8 mouse cellular contexts compared by ENCODE assay signal in the genomic region with DNA sequence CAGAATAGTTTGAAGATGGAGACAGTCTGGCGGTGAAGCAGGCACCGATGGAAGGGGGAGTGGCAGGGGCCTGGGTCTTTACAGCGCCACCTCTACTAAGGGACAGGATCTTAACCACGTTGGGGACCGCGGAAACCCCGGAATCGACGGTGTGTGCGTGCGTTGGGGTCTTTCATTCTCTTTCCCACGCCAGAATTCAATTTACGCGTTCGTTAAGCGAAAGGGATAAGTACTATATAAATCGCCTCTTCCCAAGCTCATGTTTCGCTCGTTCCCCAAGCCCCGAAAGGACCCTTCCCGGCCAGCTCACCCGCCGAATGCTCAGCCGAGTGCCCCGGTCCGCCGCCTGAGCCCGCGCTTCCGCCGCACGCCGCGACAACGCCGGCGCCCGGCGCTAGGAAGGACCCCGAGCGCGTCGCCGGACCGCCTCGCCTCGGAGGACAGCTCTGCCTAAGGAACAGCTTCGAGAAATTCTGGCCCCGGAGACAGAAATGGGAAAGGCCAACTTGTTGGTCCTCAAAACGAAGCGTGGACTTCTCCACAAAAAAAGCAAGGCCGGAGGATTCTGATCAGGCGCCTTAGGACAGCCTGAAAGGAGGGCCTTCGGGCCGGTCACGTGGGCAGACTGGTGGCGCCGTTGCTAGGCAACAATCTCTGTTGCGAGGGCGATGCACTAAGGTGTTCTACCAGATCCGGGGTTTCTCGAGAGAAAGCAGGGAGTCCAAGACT. TPM values are rescaled to one million over a fixed set of nuclear protein-coding genes. Genes with fewer than 3 reads are reported as not detected.
DNase-seq lines count a peak whose midpoint lies in the region; ATAC-seq and TF ChIP-seq lines count a peak whose summit lies in the region.

A gene (minus strand): TSS at position 401 of the 729 bp plus-strand sequence.
A gene (plus strand): TSS at position 620 of the 729 bp plus-strand sequence.

- H3K27me3 ChIP-seq in G1E (ENCODE audit: insufficient read depth, low read length), result peaks cover 29% of the 10 kb centered on the region
- H3K27me3 ChIP-seq in forebrain, postnatal 0 days (ENCODE audit: insufficient read depth, low read length), result no peaks in the 10 kb centered on the region
- H3K27me3 ChIP-seq in lung, embryonic 15.5 days, result no peaks in the 10 kb centered on the region; the same call in 1 of the 2 replicates

- H3K4me3 ChIP-seq in G1E (ENCODE audit: low read depth, low read length), result peak within 1 kb of the TSS; percentile 84
- H3K4me3 ChIP-seq in forebrain, postnatal 0 days (ENCODE audit: low read depth, low read length), result peak within 1 kb of the TSS; percentile 68
- peak within 1 kb of the TSS; percentile 65 for H3K4me3 ChIP-seq in lung, embryonic 15.5 days

- peaks cover 36% of the 10 kb centered on the region for H3K36me3 ChIP-seq in G1E (replicated peaks)
- H3K36me3 ChIP-seq in forebrain, postnatal 0 days (ENCODE audit: insufficient read depth), result peaks cover 14% of the 10 kb centered on the region
- peaks cover 19% of the 10 kb centered on the region for H3K36me3 ChIP-seq in lung, embryonic 15.5 days

- ATAC-seq in G1E (ENCODE audit: extremely low read depth, insufficient number of reproducible peaks, low FRiP score, poor library complexity, severe bottlenecking), result peak; percentile 40; the same call in 1 of the 2 replicates
- ATAC-seq in forebrain, postnatal 0 days, result peak; percentile 93
- ATAC-seq in lung, embryonic 15.5 days (ENCODE audit: borderline replicate concordance, extremely low read depth, low FRiP score, low TSS enrichment), result peak; percentile 92

- peak within 1 kb of the TSS; percentile 87 for H3K27ac ChIP-seq in forebrain, postnatal 0 days (ENCODE audit: low read depth, low read length)
- H3K27ac ChIP-seq in lung, embryonic 15.5 days, result peak within 1 kb of the TSS; percentile 80

- DNase-seq in G1E (ENCODE audit: low spot score), result peak; percentile 78
- peak; percentile 92 to 95 for DNase-seq in cerebellum, adult 18-20 months
- DNase-seq in forebrain, postnatal 0 days, result peak; percentile 98
- peak; percentile 94 for DNase-seq in heart, postnatal 4 days
- DNase-seq in layer of hippocampus, adult 8-10 months (ENCODE audit: low spot score in 2 of 2), result peak; percentile 92 to 95
- peak; percentile 81 for DNase-seq in ovary, adult 18-20 months (ENCODE audit: low spot score)
- peak; percentile 93 for DNase-seq in thymus, postnatal 0 days (ENCODE audit: low spot score)

- WGBS in forebrain, postnatal 0 days, result 3% methylated on average over 62 of the region's 62 CpGs
- WGBS in lung, embryonic 15.5 days, result under 1% methylated on average over 62 of the region's 62 CpGs

- H3K9me3 ChIP-seq in G1E (replicated peaks), result no peaks in the 10 kb centered on the region
- no peaks in the 10 kb centered on the region for H3K9me3 ChIP-seq in forebrain, postnatal 0 days (ENCODE audit: low read length)
- H3K9me3 ChIP-seq in lung, embryonic 15.5 days, result no peaks in the 10 kb centered on the region

- TF ChIP-seq CTCF in G1E (IDR thresholded peaks at IDR 0.05; ENCODE audit: low read depth, low read length), result no peak
- TF ChIP-seq CTCF in forebrain, postnatal 0 days (IDR thresholded peaks at IDR 0.05; ENCODE audit: low read depth), result no peak

- peak within 1 kb of the TSS; percentile 76 for H3K9ac ChIP-seq in forebrain, postnatal 0 days
- H3K9ac ChIP-seq in lung, embryonic 15.5 days, result peak within 1 kb of the TSS; percentile 81

- H3K4me2 ChIP-seq in forebrain, postnatal 0 days (ENCODE audit: low read depth), result peak within 1 kb of the TSS; percentile 71
- H3K4me2 ChIP-seq in lung, embryonic 15.5 days, result peak within 1 kb of the TSS; percentile 69

- H3K4me1 ChIP-seq in G1E (ENCODE audit: insufficient read depth, low read depth, low read length), result peaks cover 30% of the 10 kb centered on the region
- peaks cover 4% of the 10 kb centered on the region; the same call in 1 of the 2 replicates for H3K4me1 ChIP-seq in forebrain, postnatal 0 days (ENCODE audit: insufficient read depth)
- peaks cover 18% of the 10 kb centered on the region for H3K4me1 ChIP-seq in lung, embryonic 15.5 days

RNA-seq across cellular contexts. Expression of the first gene that starts in this region (rescaled TPM):
- total RNA-seq in G1E (2014; fragmentation: Nextera tagmentation) (109 and 134 TPM in 2 replicates), G1E (2017) (171 and 175 TPM in 2 replicates)
- polyA plus RNA-seq in G1E (2012), result 257 and 335 TPM in 2 replicates
- total RNA-seq in forebrain, postnatal 0 days (2014; rRNA removed), result 63.2 and 71.7 TPM in 2 replicates
- 111 and 118 TPM in 2 replicates for polyA plus RNA-seq in forebrain, postnatal 0 days (2015; fragmentation: Nextera tagmentation; extraction: Ambion mirVana)
- 10 to 100 TPM; 71.6 to 78.1 TPM for total RNA-seq in heart, postnatal 4 days (2021)
- 100 to 1,000 TPM; 123 to 142 (median 133) TPM for total RNA-seq in layer of hippocampus, adult 8-10 months (2022)
- 207 and 208 TPM in 2 replicates for polyA plus RNA-seq in lung, embryonic 15.5 days (2015; fragmentation: Nextera tagmentation; extraction: Ambion mirVana)
- polyA plus RNA-seq in thymus, postnatal 0 days (2015; fragmentation: Nextera tagmentation; extraction: Ambion mirVana), result 160 and 164 TPM in 2 replicates

RNA-seq across cellular contexts. Expression of the second gene that starts in this region (rescaled TPM):
- total RNA-seq in G1E (2014; fragmentation: Nextera tagmentation) (0.87 TPM in 1 of 2 replicates, not detected in the other), G1E (2017) (0.23 and 0.87 TPM in 2 replicates)
- polyA plus RNA-seq in G1E (2012), result 0.09 TPM in 1 of 2 replicates, not detected in the other
- 3.1 and 4.4 TPM in 2 replicates for total RNA-seq in forebrain, postnatal 0 days (2014; rRNA removed)
- 2.7 and 2.9 TPM in 2 replicates for polyA plus RNA-seq in forebrain, postnatal 0 days (2015; fragmentation: Nextera tagmentation; extraction: Ambion mirVana)
- total RNA-seq in heart, postnatal 4 days (2021), result under 1 TPM in 1 of 2 experiments, not detected in 1; 0.54 TPM
- 1 to 10 TPM; 1.5 to 3.2 (median 1.9) TPM for total RNA-seq in layer of hippocampus, adult 8-10 months (2022)
- 2.7 and 3.2 TPM in 2 replicates for polyA plus RNA-seq in lung, embryonic 15.5 days (2015; fragmentation: Nextera tagmentation; extraction: Ambion mirVana)
- polyA plus RNA-seq in thymus, postnatal 0 days (2015; fragmentation: Nextera tagmentation; extraction: Ambion mirVana), result 0.12 and 0.54 TPM in 2 replicates

Comparison
In these comparisons a context has a peak if more than half of its experiments do, and no peak if none do; other contexts are left out.
1. Peak in every context shown above with its lines: DNase-seq, ATAC-seq, H3K4me3 ChIP-seq and H3K27ac ChIP-seq.
2. ATAC-seq: peak in every context shown above with its lines; median percentile 93 in forebrain, postnatal 0 days; 92 in lung, embryonic 15.5 days; 40 in G1E.